Mouse (Mus musculus): Measurements from ENCODE around the gene Pitpnm1.

The Pitpnm1 gene

DNA sequence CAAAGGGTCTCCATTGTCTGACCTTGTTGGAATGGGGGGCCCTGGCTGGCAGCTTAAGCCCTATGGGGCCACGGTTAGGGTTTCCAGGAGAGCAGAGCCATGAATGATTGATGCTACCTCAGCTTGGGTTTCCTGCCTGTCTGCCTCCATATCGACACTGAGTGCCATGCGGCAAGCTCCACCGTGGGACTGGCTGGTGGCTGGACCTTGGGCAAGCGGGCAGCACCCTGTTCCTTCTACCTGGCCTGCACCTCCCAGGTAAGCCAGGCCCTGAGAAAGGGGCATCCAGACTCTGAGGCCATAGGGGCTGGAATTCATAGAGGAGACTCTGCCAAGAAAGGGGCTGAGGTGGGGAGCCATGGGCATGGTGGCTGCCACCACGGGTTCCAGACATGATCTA is 40.3 kb downstream of the Pitpnm1 start:
- no peak for DNase-seq (ENCODE audit: low read depth)

DNA sequence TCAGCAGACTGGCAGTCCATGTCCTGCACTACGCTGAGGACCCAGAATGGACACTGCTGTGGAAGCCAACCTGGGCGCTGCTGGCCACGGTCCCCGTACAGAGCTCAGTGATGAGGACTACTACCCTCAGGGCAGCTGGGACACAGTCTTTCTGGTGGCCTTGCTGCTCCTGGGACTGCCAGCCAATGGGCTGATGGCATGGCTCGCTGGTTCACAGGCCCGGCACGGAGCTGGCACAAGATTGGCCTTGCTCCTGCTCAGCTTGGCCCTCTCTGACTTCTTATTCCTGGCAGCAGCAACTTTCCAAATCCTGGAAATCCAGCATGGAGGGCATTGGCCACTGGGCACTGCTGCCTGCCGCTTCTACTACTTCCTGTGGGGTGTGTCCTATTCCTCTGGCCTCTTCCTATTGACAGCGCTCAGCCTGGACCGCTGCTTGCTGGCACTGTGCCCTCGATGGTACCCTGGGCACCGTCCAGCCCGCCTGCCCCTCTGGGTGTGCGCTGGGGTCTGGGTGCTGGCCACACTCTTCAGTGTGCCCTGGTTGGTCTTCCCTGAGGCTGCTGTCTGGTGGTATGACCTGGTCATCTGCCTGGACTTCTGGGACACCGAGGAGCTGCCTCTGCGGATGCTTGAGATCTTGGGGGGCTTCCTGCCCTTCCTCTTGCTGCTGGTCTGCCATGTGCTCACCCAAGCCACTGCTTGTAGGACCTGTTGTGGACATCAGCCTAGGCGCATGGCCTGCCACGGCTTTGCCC is 42.8 kb downstream of the Pitpnm1 start:
- DNase-seq (ENCODE audit: low read depth), result no peak

GRCm38 (mm10) chr19:4143759-4144268 is 44.0 kb downstream of the Pitpnm1 start, which contains the start of gene Cabp4:
TSS of gene Cabp4 (minus strand) at chr19:4144033.
- DNase-seq (ENCODE audit: low read depth), result no peak

GRCm38 (mm10) chr19:4144550-4145498 is 45.0 kb downstream of the Pitpnm1 start:
- DNase-seq (ENCODE audit: low read depth), result no peak

DNA sequence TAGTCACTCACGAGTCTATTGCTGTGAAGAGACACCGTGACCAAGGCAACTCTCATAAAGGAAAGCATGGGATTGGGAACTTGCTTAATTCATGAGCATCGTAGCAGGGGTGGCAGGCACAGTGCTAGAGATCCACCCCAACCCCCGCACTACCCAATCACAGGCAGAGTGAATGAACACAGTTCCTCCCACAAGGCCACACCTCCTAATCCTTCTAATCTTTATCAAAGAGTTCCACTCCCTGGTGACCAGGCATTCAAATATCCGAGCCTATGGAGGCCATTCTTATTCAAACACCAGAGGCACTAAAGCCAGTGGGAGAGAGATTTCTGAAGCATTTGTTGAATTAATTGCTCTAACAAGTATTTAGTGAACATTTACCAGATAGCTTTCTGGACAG is 46.1 kb downstream of the Pitpnm1 start:
- DNase-seq (ENCODE audit: low read depth), result no peak

DNA sequence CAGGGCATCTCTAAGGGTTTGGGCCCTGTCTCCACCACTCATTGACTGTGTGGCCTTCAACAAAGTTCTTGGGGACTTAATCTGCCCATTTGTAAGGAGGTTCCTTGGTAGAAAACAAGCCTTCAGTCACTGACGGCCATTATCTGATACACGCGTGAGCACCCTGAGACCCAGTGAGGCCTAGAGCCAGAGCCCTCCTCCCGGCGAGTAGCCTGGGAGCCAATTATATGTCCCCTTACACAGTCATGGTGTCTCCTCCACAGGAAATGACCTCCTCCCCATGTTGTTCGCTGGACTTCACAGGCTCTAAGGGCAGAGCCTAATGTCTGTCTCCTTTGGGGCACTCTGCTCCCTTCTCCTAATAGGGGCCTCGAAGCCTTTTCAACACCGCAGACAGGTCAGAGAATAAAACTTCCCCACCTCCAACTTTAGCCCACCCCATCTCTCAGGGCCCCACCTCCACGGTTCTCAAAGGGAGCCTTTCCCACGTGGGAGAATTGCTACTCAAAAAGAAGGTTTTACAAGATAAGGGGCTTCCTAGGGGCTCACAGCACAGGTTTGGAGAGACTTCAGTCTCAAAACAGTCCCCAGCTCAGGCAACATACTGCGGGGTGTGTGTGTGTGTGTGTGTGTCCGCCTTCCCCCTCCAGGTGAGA is 46.7 kb downstream of the Pitpnm1 start:
- DNase-seq (ENCODE audit: low read depth), result no peak

GRCm38 (mm10) chr19:4147022-4147405 is 47.2 kb downstream of the Pitpnm1 start:
- DNase-seq (ENCODE audit: low read depth), result no peak

DNA sequence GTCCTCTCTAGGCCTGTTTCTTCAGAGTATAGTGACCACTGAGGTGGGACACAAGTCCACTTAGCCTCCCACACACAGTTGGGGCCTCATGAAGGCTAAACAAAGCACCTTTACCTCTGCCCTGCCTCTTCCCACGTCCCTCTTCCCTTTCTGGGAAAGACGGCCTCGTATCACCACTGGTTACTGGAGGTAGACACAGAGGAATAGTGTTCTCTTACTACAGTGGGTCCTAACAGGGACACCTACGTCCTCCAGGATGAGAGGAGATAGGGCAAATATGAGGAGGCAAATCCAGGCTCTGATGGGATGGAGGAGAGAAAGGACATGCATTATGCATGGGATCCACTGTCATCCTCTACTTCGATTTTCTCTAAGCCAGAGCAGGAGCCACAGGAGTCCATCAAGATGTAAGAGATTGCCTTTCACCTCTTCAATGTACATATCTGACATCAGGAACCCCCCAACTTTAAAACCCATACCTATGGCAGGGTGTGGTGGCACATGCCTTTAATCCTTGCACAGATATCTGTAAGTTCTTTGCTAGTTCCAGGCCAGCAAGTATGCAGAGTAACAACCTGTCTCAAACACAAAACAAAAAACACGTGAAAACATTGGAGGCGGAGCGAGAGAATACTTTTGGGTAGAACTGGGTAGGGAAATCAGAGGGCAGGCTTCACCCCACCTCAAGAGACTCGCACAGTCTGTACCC is 48.1 kb downstream of the Pitpnm1 start:
- DNase-seq (ENCODE audit: low read depth), result no peak

- DNase-seq (ENCODE audit: low read depth), result peak; percentile 83
Observed at GRCm38 (mm10) chr19:4148491-4148806, 48.7 kb downstream of the Pitpnm1 start, which contains the start of gene Coro1b. TSS of gene Coro1b (plus strand) at chr19:4148619.

GRCm38 (mm10) chr19:4148819-4149218 is 49.0 kb downstream of the Pitpnm1 start:
- no peak for DNase-seq (ENCODE audit: low read depth)

DNA sequence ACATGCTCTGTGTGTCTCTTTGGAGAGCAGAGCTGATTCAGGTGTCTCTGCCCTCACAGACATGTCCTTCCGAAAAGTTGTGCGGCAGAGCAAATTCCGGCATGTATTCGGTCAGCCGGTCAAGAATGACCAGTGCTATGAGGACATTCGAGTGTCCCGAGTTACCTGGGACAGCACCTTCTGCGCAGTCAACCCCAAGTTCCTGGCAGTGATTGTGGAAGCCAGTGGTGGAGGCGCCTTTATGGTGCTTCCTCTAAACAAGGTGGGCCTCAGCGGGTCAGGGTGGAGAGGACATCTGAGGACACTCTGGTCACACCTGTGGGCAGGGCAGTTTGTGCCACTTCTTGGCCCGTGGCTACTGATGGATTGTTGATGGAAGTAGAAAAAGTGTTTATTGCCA is 49.5 kb downstream of the Pitpnm1 start:
- no peak for DNase-seq (ENCODE audit: low read depth)

DNA sequence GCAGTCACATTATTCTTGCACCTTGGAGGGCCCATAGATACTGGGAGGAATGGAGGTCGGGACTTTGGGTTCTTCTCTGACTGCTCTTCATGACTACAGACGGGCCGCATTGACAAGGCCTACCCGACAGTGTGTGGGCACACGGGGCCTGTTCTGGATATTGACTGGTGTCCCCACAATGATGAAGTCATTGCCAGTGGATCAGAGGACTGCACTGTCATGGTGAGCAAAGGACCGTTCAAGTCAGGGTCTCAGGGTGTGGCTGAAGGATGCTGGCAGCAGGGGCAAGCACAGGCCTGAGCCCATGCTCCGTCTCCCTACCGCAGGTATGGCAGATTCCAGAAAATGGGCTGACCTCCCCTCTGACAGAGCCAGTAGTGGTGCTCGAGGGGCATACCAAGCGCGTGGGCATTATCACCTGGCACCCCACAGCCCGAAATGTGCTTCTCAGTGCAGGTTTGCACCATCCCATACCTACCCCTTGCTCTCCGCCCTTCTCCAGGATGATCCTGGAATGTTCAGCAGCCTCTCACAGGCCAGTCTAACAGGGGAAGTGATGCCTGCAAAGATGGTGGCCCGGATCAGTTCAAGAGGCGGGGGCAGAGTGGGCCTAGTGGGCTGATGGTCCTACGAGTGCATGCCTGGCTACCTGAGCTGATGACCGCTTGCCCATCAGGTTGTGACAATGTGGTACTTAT is 50.1 kb downstream of the Pitpnm1 start:
- no peak for DNase-seq (ENCODE audit: low read depth)

DNA sequence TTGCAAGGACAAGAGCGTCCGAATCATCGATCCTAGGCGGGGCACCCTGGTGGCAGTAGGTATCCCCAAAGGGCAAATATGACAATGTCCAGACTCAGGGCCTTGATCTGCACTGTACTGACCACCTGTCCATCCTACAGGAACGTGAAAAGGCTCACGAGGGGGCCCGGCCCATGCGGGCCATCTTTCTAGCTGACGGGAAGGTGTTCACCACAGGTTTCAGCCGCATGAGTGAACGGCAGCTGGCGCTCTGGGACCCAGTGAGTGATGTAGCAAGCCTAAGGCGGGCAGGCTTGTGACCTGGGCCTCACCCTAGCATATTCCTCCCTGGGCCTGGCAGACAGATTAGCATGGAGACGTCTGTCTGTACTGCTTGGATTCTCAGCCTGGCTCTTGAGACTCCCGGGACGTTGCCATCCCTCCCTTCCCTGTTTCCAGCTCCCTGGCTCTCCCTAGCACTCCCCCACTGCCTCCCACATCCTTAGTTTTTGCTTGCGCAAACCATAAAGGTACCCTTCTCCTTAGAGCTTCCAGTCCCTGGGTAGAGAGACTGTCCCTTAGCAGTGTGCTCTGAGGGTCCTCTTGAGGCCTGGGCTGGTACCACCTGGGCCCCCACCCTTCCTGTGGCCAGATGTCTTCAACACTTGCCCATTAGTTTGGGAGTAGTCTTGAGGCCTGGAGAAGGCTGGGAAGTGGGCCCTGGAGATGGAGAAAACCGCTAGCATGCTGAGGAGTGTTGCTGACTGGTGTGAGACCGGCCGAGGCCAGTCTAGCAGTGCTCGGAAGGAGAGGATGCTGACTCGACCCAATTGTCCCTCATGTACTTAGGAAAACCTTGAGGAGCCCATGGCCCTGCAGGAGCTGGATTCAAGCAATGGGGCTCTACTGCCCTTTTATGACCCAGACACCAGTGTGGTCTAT is 51.0 kb downstream of the Pitpnm1 start:
- DNase-seq (ENCODE audit: low read depth), result no peak

GRCm38 (mm10) chr19:4151488-4151860 is 51.7 kb downstream of the Pitpnm1 start:
- DNase-seq (ENCODE audit: low read depth), result no peak

DNA sequence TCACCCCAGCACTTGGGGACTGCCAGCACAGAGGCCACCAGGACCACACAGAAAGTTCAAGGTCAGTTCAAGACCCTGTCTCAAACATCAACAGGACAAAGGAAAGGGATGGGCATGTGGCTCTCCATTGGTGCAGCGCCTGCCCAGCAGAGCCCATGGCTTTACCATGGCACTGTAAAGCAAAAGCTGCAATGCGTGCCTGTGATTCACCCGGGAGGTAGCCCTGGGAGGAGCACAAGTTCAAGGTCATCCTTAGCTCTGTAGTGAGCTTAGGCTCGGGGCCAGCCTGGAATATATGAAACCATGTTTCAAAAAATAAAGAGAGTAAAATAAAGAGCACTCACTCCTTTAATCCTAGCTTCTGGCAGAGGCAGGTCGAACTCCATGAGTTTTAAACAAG is 52.1 kb downstream of the Pitpnm1 start:
- DNase-seq (ENCODE audit: low read depth), result no peak

GRCm38 (mm10) chr19:4152445-4153231 is 52.8 kb downstream of the Pitpnm1 start:
- no peak for DNase-seq (ENCODE audit: low read depth)

DNA sequence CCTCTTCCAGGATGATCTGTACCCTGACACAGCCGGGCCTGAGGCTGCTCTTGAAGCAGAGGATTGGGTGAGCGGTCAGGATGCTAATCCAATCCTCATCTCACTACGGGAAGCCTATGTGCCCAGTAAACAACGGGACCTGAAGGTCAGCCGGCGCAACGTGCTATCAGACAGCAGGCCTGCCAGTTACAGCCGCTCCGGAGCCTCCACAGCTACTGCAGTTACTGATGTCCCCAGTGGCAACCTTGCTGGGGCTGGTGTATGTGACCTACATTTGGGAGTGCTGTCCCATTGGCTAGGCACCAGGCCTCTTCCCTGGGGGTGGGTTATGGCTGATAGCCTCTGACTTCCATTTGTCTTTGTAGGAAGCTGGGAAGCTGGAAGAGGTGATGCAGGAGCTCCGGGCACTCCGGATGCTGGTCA is 53.4 kb downstream of the Pitpnm1 start, which contains the start of gene Ptprcap:
TSS of gene Ptprcap (plus strand) at position 373 of the 423 bp plus-strand sequence.
- no peak for DNase-seq (ENCODE audit: low read depth)

DNA sequence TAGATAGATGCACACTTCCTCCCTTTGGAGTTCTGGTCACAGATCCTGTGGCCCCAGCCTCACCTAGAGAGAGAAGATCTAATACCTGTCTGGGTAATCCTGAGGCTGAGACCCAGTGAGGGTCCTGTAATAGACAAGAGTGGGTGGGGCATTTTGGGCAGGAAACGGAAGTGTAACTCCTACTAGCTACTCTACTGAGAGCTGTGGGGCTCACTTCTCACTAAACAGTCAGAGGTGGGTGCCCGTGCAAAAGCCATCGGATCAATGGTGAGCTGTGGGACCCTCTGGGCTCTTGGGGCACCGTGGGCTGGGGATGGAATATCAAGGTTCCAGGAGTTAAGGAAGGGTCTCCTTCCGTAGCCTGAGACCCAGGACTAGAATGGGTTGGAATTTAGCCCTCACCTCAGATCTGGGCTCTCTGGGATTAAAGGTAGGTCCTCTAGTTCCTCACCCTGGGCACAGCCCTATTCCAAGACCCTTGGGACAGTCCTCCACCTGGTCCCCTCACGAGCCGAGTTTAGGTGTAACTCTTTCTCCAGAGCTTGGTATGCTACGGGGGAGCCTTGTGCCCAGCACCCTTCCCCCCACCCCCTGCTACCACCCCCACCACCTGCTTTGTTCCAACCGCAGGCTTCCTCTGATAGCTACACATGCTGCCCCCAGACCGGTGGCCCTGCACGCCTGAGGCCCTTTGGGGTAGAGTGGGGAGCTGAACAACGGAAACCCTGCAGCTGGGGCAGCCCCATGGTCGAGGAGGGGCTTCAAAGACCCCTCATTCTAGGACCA is 54.8 kb downstream of the Pitpnm1 start:
- DNase-seq (ENCODE audit: low read depth), result no peak

Data from fibroblast of lung, adult 2 months (primary cell).